Mouse (Mus musculus) layer of hippocampus, adult 9-10 months (tissue): ENCODE results near the gene Gm4567.
"Not testable (repeated sequence)": the region's sequence is repeated elsewhere in the genome, so short reads cannot be mapped to it uniquely, and the experiment has no call there.

ENCODE experiments used
- DNase-seq: peaks from one replicate; pipeline ENCODE4 v3.0.0; 2022; ENCODE audit warnings: low spot score

The Gm4567 gene

GRCm38 (mm10) chr7:22719610-22720009 is at the start of gene Gm4567:
Gene Gm4567, minus strand, starts transcription at chr7:22719710.
- DNase-seq, result not testable (repeated sequence)

GRCm38 (mm10) chr7:22761397-22761796 is 41.9 kb upstream of the Gm4567 start, which contains the start of gene Vmn1r157:
Gene Vmn1r157, plus strand, starts transcription at chr7:22761697.
- DNase-seq, result not testable (repeated sequence)

GRCm38 (mm10) chr7:22692217-22692616 is 27.3 kb downstream of the Gm4567 start, which contains the start of gene Gm8693:
Gene Gm8693, minus strand, starts transcription at chr7:22692317.
- not testable (repeated sequence) for DNase-seq
